Mouse (Mus musculus) thymus, adult 2 months (tissue): ENCODE results near the gene Mbd4. TPM values are rescaled to one million over a fixed set of nuclear protein-coding genes. Genes with fewer than 3 reads are reported as not detected.

ENCODE experiments used
- DNase-seq: peaks from one replicate; pipeline ENCODE4 v3.0.0; 2021
- H3K27ac ChIP-seq: fragments of 200-500 bp; 2 replicates; pipeline ENCODE4 v1.5.1; 2012; ENCODE audit warnings: low read length, control low read depth; ENCODE audit not compliant: control insufficient read depth, insufficient read depth
- H3K27me3 ChIP-seq: fragments of 200-500 bp; 2 replicates; pipeline ENCODE4 v1.6.1; 2012; ENCODE audit warnings: mild to moderate bottlenecking, low read length, moderate library complexity, mixed read lengths; ENCODE audit not compliant: control insufficient read depth, insufficient read depth
- H3K36me3 ChIP-seq: fragments of 200-500 bp; 2 replicates; pipeline ENCODE4 v1.6.1; 2012; ENCODE audit warnings: mild to moderate bottlenecking, low read length, moderate library complexity; ENCODE audit not compliant: control insufficient read depth, insufficient read depth
- H3K4me1 ChIP-seq: fragments of 200-500 bp; replicated peaks from 2 replicates; pipeline ENCODE4 v1.6.1; 2012; ENCODE audit warnings: low read length; ENCODE audit not compliant: control insufficient read depth, insufficient read depth
- H3K4me3 ChIP-seq: fragments of 200-500 bp; 2 replicates; pipeline ENCODE4 v1.5.1; 2012; ENCODE audit warnings: mild to moderate bottlenecking, low read length, control low read depth, moderate library complexity; ENCODE audit not compliant: control insufficient read depth, insufficient read depth
- CTCF ChIP-seq: fragments of 200-500 bp; IDR thresholded peaks from 2 replicates; pipeline ENCODE4 v1.5.1; 2012; ENCODE audit warnings: mild to moderate bottlenecking, control low read depth, low read length, moderate library complexity, borderline replicate concordance; ENCODE audit not compliant: control insufficient read depth, poor library complexity, insufficient read depth; ENCODE audit errors: extremely low read depth
- POLR2A ChIP-seq: fragments of 200-500 bp; IDR thresholded peaks from 2 replicates; pipeline ENCODE4 v1.6.1; 2012; ENCODE audit warnings: mild to moderate bottlenecking, low read length, control low read depth, moderate library complexity; ENCODE audit not compliant: control insufficient read depth, poor library complexity, insufficient read depth; ENCODE audit errors: extremely low read depth
- WGBS: fragments of 180-500 bp; shearing (Covaris S2); methylation state at CpG from one replicate; pipeline ENCODE4 v1.1.7; 2018; 5-methylcytosine and 5-hydroxymethylcytosine counted together
- polyA plus RNA-seq: library from polyadenylated mRNA; depleted of rRNA; stranded (reverse); fragments of >200 nt; gene quantifications from 2 replicates; pipeline ENCODE4 v1.2.3, GENCODE M21; 2012

Mbd4 gene
- polyA plus RNA-seq, 1 experiment: 9.0 TPM

DNA sequence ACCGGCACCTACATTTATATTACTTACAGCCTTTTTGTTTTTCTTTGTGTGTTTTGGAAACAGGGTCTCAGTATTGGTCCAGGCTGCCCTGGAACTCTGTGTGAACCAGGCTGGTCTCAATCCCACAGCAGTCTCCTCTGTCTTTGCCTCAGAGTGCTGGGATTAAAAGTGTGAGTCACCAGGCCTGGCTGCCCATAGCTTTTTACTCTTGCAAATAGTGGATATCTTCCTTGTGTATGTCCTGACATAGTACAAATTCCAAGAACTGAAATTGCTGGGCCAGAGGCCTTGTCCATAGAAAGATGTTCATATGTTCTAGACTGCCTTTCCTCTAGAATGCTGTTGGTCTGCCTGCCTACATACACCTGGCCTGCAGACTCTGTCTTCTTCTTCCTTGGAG lies 43.2 kb upstream of the Mbd4 start:
- DNase-seq: no peak
- no peaks in the 10 kb centered on the region for H3K36me3 ChIP-seq
- H3K4me1 ChIP-seq: no peaks in the 10 kb centered on the region
- WGBS: 100% methylated on average over 1 of the region's 1 CpGs
- no peak overlapping the region for H3K4me3 ChIP-seq
- TF ChIP-seq CTCF (no peak), POLR2A (no peak)
- no peaks in the 10 kb centered on the region for H3K27me3 ChIP-seq
- no peak overlapping the region for H3K27ac ChIP-seq

DNA sequence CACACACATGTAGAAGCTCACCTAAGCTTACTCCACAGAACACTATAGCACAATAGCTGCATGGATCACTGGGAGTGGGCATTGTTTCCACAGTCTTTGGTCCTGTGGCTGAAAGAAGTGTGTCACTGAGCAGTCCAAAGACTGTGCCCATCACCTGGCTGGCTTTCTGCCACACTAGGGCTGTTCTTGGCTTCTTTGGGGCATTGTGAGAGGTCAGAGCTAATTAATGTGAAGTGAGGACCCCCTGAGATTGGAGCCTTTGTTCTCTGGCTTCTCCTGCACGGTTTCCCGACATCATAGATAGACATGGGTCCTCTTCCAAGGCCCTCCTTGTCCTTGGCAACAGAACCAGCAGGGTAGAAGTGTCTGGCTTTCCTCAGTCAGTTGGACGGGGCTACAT lies 39.2 kb upstream of the Mbd4 start:
- H3K27me3 ChIP-seq: no peaks in the 10 kb centered on the region
- 93% methylated on average over 3 of the region's 3 CpGs for WGBS
- no peak for DNase-seq
- H3K27ac ChIP-seq: no peak overlapping the region
- H3K4me3 ChIP-seq: no peak overlapping the region
- TF ChIP-seq CTCF (no peak), POLR2A (no peak)
- no peaks in the 10 kb centered on the region for H3K4me1 ChIP-seq
- no peaks in the 10 kb centered on the region for H3K36me3 ChIP-seq

DNA sequence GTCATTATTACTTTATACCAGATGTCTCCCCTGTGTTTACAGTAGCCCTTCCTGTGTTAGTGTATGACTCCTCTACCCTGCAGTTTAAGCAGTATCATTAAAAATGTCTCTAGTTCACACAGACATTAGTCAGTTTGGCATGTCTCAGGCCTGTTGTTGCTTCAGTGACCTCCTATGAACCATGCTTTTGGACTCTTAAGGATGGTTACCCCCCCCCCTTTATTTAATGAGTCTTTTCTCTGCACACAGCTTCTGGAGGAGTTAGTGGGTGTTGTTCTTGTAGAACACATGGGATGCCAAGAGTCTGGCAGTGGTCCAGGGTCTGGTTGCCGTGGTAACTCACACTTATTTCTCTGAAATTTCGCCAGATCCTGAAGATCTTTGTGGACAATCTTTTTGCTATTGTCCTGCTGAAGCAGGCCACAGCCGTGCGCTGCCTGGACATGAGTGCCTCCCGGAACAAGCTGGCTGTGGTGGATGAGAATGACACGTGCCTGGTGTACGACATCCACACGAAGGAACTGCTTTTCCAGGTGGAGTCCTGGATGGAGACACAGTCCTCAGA lies 38.4 kb upstream of the Mbd4 start:
- H3K4me3 ChIP-seq: no peak overlapping the region
- H3K27me3 ChIP-seq: no peaks in the 10 kb centered on the region
- 89% methylated on average over 8 of the region's 8 CpGs for whole genome bisulfite sequencing
- H3K36me3 ChIP-seq: no peaks in the 10 kb centered on the region
- DNase-seq: no peak
- H3K27ac ChIP-seq: no peak overlapping the region
- H3K4me1 ChIP-seq: peaks cover 6% of the 10 kb centered on the region
- no peak for TF ChIP-seq POLR2A
- no peak for TF ChIP-seq CTCF

DNA sequence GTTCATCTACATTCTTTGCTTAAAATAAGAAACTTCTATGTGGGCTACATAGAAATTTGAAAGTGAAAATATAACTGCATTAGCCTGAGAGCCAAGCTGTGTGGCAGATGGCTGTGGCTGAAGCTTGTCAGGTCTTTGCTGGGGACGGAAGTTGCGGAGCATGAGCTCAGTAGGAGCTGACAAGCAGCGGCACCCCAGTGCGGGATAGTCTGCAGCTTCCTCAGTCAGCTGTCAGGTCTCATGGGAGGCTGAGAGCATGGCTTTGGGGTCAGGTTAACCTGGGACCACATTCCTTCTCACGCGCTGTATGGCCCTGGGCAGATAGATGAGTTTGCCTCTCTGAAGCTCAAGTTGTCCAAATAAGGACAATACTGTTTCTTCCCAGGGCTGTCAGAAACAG lies 37.9 kb upstream of the Mbd4 start:
- Histone ChIP-seq H3K4me3 (no peak overlapping the region), H3K27ac (no peak overlapping the region), H3K27me3 (no peaks in the 10 kb centered on the region), H3K4me1 (peaks cover 8% of the 10 kb centered on the region), H3K36me3 (no peaks in the 10 kb centered on the region)
- WGBS: 97% methylated on average over 6 of the region's 6 CpGs
- no peak for DNase-seq
- no peak for TF ChIP-seq POLR2A
- no peak for TF ChIP-seq CTCF

- Histone ChIP-seq H3K36me3 (no peaks in the 10 kb centered on the region), H3K4me1 (peaks cover 8% of the 10 kb centered on the region), H3K4me3 (no peak overlapping the region), H3K27ac (no peak overlapping the region), H3K27me3 (no peaks in the 10 kb centered on the region)
- WGBS: 93% methylated on average over 8 of the region's 8 CpGs
- DNase-seq: no peak
- TF ChIP-seq POLR2A (no peak), CTCF (no peak)
Measured at GRCm38 (mm10) chr6:115890601-115891000, 37.4 kb upstream of the Mbd4 start.

DNA sequence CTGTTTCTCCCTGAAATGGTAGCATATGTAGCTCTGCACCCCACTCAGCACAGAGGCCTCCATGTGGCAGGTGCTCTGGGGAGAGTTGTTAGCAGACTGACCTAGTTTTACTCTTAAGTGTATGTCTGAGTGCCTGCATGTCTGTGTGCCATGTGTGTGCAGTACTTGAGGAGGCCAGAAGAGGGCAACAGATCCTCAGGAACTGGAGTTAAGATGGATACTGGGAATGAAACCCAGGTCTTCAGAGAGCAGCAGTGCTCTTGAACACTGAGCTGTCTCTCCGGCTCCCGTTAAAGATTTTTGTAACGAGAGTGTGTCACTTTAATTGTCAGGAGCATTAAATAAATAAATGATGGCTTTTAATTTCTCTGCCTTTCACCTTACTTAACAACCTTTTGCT lies 35.1 kb upstream of the Mbd4 start:
- 96% methylated on average over 3 of the region's 3 CpGs for WGBS
- Histone ChIP-seq H3K4me3 (no peak overlapping the region), H3K27ac (no peak overlapping the region), H3K27me3 (no peaks in the 10 kb centered on the region), H3K4me1 (peaks cover 8% of the 10 kb centered on the region), H3K36me3 (no peaks in the 10 kb centered on the region)
- TF ChIP-seq CTCF (no peak), POLR2A (no peak)
- peak; percentile 39 for DNase-seq

DNA sequence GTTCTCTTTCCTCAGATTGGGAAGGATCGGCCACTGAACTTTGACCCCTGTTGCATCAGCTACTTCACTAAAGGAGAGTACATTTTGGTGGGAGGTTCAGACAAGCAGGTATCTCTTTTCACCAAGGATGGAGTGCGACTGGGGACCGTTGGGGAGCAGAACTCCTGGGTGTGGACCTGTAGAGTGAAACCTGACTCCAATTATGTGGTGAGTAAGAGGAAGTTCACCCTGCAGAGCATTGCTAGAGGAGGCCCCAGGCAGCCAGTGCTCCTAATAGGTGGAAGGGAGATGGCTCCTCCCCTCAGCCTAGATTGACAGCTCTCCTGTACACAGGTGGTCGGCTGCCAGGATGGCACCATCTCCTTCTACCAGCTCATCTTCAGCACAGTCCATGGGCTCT lies 33.7 kb upstream of the Mbd4 start:
- Histone ChIP-seq H3K27me3 (no peaks in the 10 kb centered on the region), H3K4me3 (no peak overlapping the region), H3K36me3 (no peaks in the 10 kb centered on the region), H3K27ac (no peak overlapping the region), H3K4me1 (peaks cover 8% of the 10 kb centered on the region)
- no peak for DNase-seq
- 40% methylated on average over 4 of the region's 4 CpGs for WGBS
- no peak for TF ChIP-seq POLR2A
- no peak for TF ChIP-seq CTCF
